Mouse (Mus musculus) left cerebral cortex, postnatal 10 days (tissue): ENCODE measurements at regions not wholly inside any gene's neighbourhood (a gene's known extent, or its start where the extent isn't known, plus 50 kb on each side); places are given as distances from the start of the nearest gene placed in this dataset.
"Not testable (repeated sequence)": the region's sequence is repeated elsewhere in the genome, so short reads cannot be mapped to it uniquely, and the experiment has no call there.

Experiments used
- DNase-seq, 2 experiments: peaks; one replicate each; pipeline ENCODE4 v3.0.0; 2021 to 2022; ENCODE audit warnings: low spot score in 2 of 2, mixed read lengths in 1 of 2; ENCODE audit errors: extremely low spot score in 1 of 2
- intact Hi-C: fragments of 180-260 bp; cut with DNase I; formaldehyde crosslinking; loops from one replicate; pipeline ENCODE4 v1.15.1; 2025

DNA sequence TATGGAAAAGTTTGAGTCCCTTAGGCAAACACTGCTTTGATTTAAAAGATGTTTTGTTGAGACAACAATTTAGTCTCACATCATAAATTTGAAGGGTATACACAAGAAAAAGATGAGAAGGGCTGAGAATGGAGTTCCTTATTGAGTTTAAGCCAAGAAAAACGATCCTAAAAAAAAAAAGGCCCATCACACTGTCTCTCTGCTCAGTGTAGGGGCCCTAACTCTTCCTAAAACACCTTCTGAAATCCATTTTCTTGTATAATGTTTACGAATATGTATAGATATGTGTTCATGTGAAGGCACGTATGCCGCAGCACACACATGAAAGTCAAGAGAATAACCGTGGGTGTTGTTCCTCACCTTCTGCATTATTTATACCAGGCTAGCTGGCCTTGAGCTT lies 54.5 kb upstream of the Dynlt1a start:
- DNase-seq, intact Hi-C loops: not testable (repeated sequence)

DNA sequence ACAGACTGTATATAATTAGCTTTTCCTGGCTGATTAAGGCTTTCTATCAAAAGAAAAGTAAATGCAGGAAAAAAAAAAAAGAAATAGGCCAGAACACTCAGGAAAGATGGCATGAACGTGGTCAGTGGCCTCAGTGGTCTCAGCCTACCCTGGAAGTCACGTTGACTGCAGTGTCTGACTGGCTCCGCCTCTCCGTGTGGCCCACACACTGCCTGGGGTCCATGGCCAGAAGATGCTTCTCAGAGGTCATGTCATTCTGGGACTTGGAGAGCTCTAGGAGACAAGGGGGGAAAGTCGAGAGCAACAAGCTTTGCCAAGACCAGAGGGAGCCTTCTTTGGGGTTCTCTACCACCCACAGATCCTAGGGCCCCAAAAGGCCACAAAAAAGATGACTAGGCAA lies 51.5 kb upstream of the Dynlt1b start:
- peak in 1 of 2 experiments; percentile 25 for DNase-seq
- intact Hi-C loops: not testable (repeated sequence)
